Mouse (Mus musculus) heart, embryonic 15.5 days (tissue): Measurements from ENCODE around the gene Capns1. TPM values are rescaled to one million over a fixed set of nuclear protein-coding genes. Genes with fewer than 3 reads are reported as not detected.
"Not testable (repeated sequence)": the region's sequence is repeated elsewhere in the genome, so short reads cannot be mapped to it uniquely, and the experiment has no call there.

Experiments
- ATAC-seq: fragments of 200-750 bp; cut with Nextera tagmentation; replicated peaks from 2 replicates; pipeline ENCODE4 v1.8.0; 2017; ENCODE audit warnings: low read depth, moderate TSS enrichment; ENCODE audit not compliant: insufficient number of reproducible peaks, insufficient read depth, low FRiP score
- H3K27ac ChIP-seq: fragments of 300-500 bp; sonication (generic); 2 replicates; pipeline ENCODE4 v1.5.1; 2015; ENCODE audit warnings: mild to moderate bottlenecking, inconsistent platforms
- H3K27me3 ChIP-seq: fragments of 300-500 bp; sonication (generic); 2 replicates; pipeline ENCODE4 v1.6.1; 2015; ENCODE audit warnings: inconsistent platforms
- H3K36me3 ChIP-seq: fragments of 300-500 bp; sonication (generic); 2 replicates; pipeline ENCODE4 v1.6.1; 2015; ENCODE audit warnings: mild to moderate bottlenecking, inconsistent platforms
- H3K4me1 ChIP-seq: fragments of 300-500 bp; sonication (generic); replicated peaks from 2 replicates; pipeline ENCODE4 v1.6.1; 2015; ENCODE audit warnings: inconsistent platforms
- H3K4me2 ChIP-seq: fragments of 300-500 bp; sonication (generic); 2 replicates; pipeline ENCODE4 v1.6.1; 2015; ENCODE audit warnings: inconsistent platforms, mild to moderate bottlenecking, moderate library complexity
- H3K4me3 ChIP-seq: fragments of 300-500 bp; sonication (generic); 2 replicates; pipeline ENCODE4 v1.5.1; 2015; ENCODE audit warnings: mild to moderate bottlenecking, inconsistent platforms
- H3K9ac ChIP-seq: fragments of 300-500 bp; sonication (generic); 2 replicates; pipeline ENCODE4 v1.6.1; 2015; ENCODE audit warnings: mild to moderate bottlenecking, inconsistent platforms
- H3K9me3 ChIP-seq: fragments of 300-500 bp; sonication (generic); replicated peaks from 2 replicates; pipeline ENCODE4 v1.6.1; 2016; ENCODE audit warnings: inconsistent platforms
- WGBS: fragments of 180-500 bp; shearing (Covaris S2); methylation state at CpG from one replicate; pipeline ENCODE4 v1.1.7; 2015; ENCODE audit warnings: mixed read lengths; 5-methylcytosine and 5-hydroxymethylcytosine counted together
- polyA plus RNA-seq: library from polyadenylated mRNA; unstranded; fragments of >200 nt; fragmentation: Nextera tagmentation; extraction: Ambion mirVana; gene quantifications from 2 replicates; pipeline ENCODE4 v1.2.1, GENCODE M21; 2015

The Capns1 gene
- polyA plus RNA-seq, 1 experiment from 2014 or later = 77.4 TPM

GRCm38 (mm10) chr7:30221433-30221832 is 22.8 kb upstream of the Capns1 start:
- no peak overlapping the region for H3K4me2 ChIP-seq
- WGBS = 80% methylated on average over 3 of the region's 3 CpGs
- no peak for ATAC-seq
- H3K9ac ChIP-seq = no peak overlapping the region
- H3K27ac ChIP-seq = no peak overlapping the region
- peaks cover 14% of the 10 kb centered on the region for H3K4me1 ChIP-seq
- no peak overlapping the region for H3K4me3 ChIP-seq
- no peaks in the 10 kb centered on the region for H3K9me3 ChIP-seq
- H3K27me3 ChIP-seq = no peaks in the 10 kb centered on the region
- H3K36me3 ChIP-seq = peaks cover 27% of the 10 kb centered on the region

- Histone ChIP-seq H3K36me3 (peaks cover 16% of the 10 kb centered on the region), H3K27ac (peak overlapping the region; percentile 33), H3K27me3 (no peaks in the 10 kb centered on the region), H3K4me2 (peak overlapping the region; percentile 93), H3K9me3 (no peaks in the 10 kb centered on the region), H3K4me3 (peak overlapping the region; percentile 58), H3K4me1 (peaks cover 16% of the 10 kb centered on the region), H3K9ac (peak overlapping the region; percentile 70)
- 23% methylated on average over 11 of the region's 11 CpGs for WGBS
- ATAC-seq = no peak
These were observed 21.4 kb upstream of the Capns1 start for GRCm38 (mm10) chr7:30220008-30220356.

GRCm38 (mm10) chr7:30219293-30220007 is 20.8 kb upstream of the Capns1 start:
- peak; percentile 63 for ATAC-seq
- Histone ChIP-seq H3K9ac (peak overlapping the region; percentile 70), H3K9me3 (no peaks in the 10 kb centered on the region), H3K27me3 (no peaks in the 10 kb centered on the region), H3K4me2 (peak overlapping the region; percentile 93), H3K36me3 (peaks cover 14% of the 10 kb centered on the region), H3K4me1 (peaks cover 16% of the 10 kb centered on the region), H3K27ac (peak overlapping the region; percentile 33), H3K4me3 (peak overlapping the region; percentile 58)
- 4% methylated on average over 16 of the region's 16 CpGs for WGBS

GRCm38 (mm10) chr7:30217277-30217676 is 18.7 kb upstream of the Capns1 start:
- WGBS = 67% methylated on average over 2 of the region's 2 CpGs
- H3K4me3 ChIP-seq = no peak overlapping the region
- no peak overlapping the region for H3K9ac ChIP-seq
- peaks cover 16% of the 10 kb centered on the region for H3K4me1 ChIP-seq
- H3K9me3 ChIP-seq = no peaks in the 10 kb centered on the region
- no peak for ATAC-seq
- no peaks in the 10 kb centered on the region for H3K36me3 ChIP-seq
- no peaks in the 10 kb centered on the region for H3K27me3 ChIP-seq
- H3K4me2 ChIP-seq = no peak overlapping the region
- no peak overlapping the region for H3K27ac ChIP-seq

- H3K4me2 ChIP-seq = peak overlapping the region; percentile 50
- peak; percentile 56 for ATAC-seq
These were observed 18.1 kb upstream of the Capns1 start for GRCm38 (mm10) chr7:30216723-30217151.

GRCm38 (mm10) chr7:30215875-30216274 is 17.3 kb upstream of the Capns1 start:
- no peak for ATAC-seq
- peaks cover 16% of the 10 kb centered on the region for H3K4me1 ChIP-seq
- H3K36me3 ChIP-seq = no peaks in the 10 kb centered on the region
- H3K27me3 ChIP-seq = no peaks in the 10 kb centered on the region
- no peak overlapping the region for H3K4me2 ChIP-seq
- H3K9ac ChIP-seq = no peak overlapping the region
- no peak overlapping the region for H3K4me3 ChIP-seq
- no peaks in the 10 kb centered on the region for H3K9me3 ChIP-seq
- WGBS = 77% methylated on average over 3 of the region's 3 CpGs
- H3K27ac ChIP-seq = no peak overlapping the region

More at GRCm38 (mm10) chr7:30216723-30217151, 18.1 kb upstream of the Capns1 start:
- H3K9ac ChIP-seq = no peak overlapping the region; the same call in 1 of the 2 replicates
- no peaks in the 10 kb centered on the region for H3K9me3 ChIP-seq
- peak overlapping the region; percentile 28 for H3K4me3 ChIP-seq
- H3K27me3 ChIP-seq = no peaks in the 10 kb centered on the region
- WGBS = 2% methylated on average over 16 of the region's 16 CpGs
- H3K27ac ChIP-seq = no peak overlapping the region
- H3K4me1 ChIP-seq = peaks cover 16% of the 10 kb centered on the region
- no peaks in the 10 kb centered on the region for H3K36me3 ChIP-seq

GRCm38 (mm10) chr7:30213881-30214280 is 15.3 kb upstream of the Capns1 start:
- H3K27ac ChIP-seq = no peak overlapping the region
- WGBS = 72% methylated on average over 3 of the region's 3 CpGs
- no peaks in the 10 kb centered on the region for H3K27me3 ChIP-seq
- H3K36me3 ChIP-seq = no peaks in the 10 kb centered on the region
- H3K4me1 ChIP-seq = peaks cover 7% of the 10 kb centered on the region; the same call in 1 of the 2 replicates
- no peak overlapping the region for H3K4me3 ChIP-seq
- H3K9me3 ChIP-seq = no peaks in the 10 kb centered on the region
- H3K4me2 ChIP-seq = no peak overlapping the region
- no peak overlapping the region for H3K9ac ChIP-seq
- ATAC-seq = no peak

GRCm38 (mm10) chr7:30211025-30211424 is 12.4 kb upstream of the Capns1 start:
- Histone ChIP-seq H3K27ac (no peak overlapping the region), H3K9ac (no peak overlapping the region), H3K4me1 (no peaks in the 10 kb centered on the region), H3K9me3 (no peaks in the 10 kb centered on the region), H3K36me3 (no peaks in the 10 kb centered on the region), H3K4me2 (no peak overlapping the region), H3K4me3 (no peak overlapping the region), H3K27me3 (no peaks in the 10 kb centered on the region)
- 39% methylated on average over 4 of the region's 4 CpGs for WGBS
- no peak for ATAC-seq

GRCm38 (mm10) chr7:30206364-30206763 is 7.8 kb upstream of the Capns1 start:
- ATAC-seq, H3K4me2 ChIP-seq, H3K27ac ChIP-seq, H3K27me3 ChIP-seq, H3K9ac ChIP-seq, H3K4me3 ChIP-seq, H3K36me3 ChIP-seq, H3K9me3 ChIP-seq: not testable (repeated sequence)
- 55% methylated on average over 5 of the region's 5 CpGs for WGBS
- H3K4me1 ChIP-seq = peaks cover 12% of the 10 kb centered on the region; the same call in 1 of the 2 replicates

- no peak overlapping the region for H3K27ac ChIP-seq
- 6% methylated on average over 2 of the region's 2 CpGs for WGBS
- no peak overlapping the region for H3K4me3 ChIP-seq
- no peaks in the 10 kb centered on the region for H3K9me3 ChIP-seq
- no peak for ATAC-seq
- H3K4me1 ChIP-seq = peaks cover 12% of the 10 kb centered on the region; the same call in 1 of the 2 replicates
- H3K4me2 ChIP-seq = no peak overlapping the region
- H3K9ac ChIP-seq = no peak overlapping the region
- no peaks in the 10 kb centered on the region for H3K36me3 ChIP-seq
- H3K27me3 ChIP-seq = no peaks in the 10 kb centered on the region
These were observed 6.8 kb upstream of the Capns1 start for GRCm38 (mm10) chr7:30205383-30205782.

GRCm38 (mm10) chr7:30204380-30204779 is 5.8 kb upstream of the Capns1 start:
- no peak overlapping the region for H3K4me3 ChIP-seq
- 13% methylated on average over 8 of the region's 8 CpGs for WGBS
- no peaks in the 10 kb centered on the region for H3K9me3 ChIP-seq
- no peaks in the 10 kb centered on the region for H3K36me3 ChIP-seq
- no peaks in the 10 kb centered on the region for H3K27me3 ChIP-seq
- peak overlapping the region; percentile 8; the same call in 1 of the 2 replicates for H3K4me2 ChIP-seq
- ATAC-seq = no peak
- peaks cover 12% of the 10 kb centered on the region; the same call in 1 of the 2 replicates for H3K4me1 ChIP-seq
- peak overlapping the region; percentile 22; the same call in 1 of the 2 replicates for H3K9ac ChIP-seq
- no peak overlapping the region for H3K27ac ChIP-seq
